Mouse (Mus musculus): ENCODE data around the gene Ephx1. TPM values are rescaled to one million over a fixed set of nuclear protein-coding genes. Genes with fewer than 3 reads are reported as not detected.

Gene Ephx1
- polyA plus RNA-seq, 1 experiment from 2014 or later = 1.6 TPM

- DNase-seq (ENCODE audit: low spot score) (no peak), ATAC-seq (ENCODE audit: insufficient read depth, low FRiP score, low TSS enrichment) (no peak)
- Histone ChIP-seq H3K4me1 (ENCODE audit: control insufficient read depth, insufficient read depth, low read length) (no peaks in the 10 kb centered on the region), H3K27ac (ENCODE audit: low read depth, low read length) (no peak overlapping the region), H3K27me3 (ENCODE audit: control insufficient read depth, insufficient read depth, low read length) (no peaks in the 10 kb centered on the region), H3K4me2 (ENCODE audit: low read depth) (no peak overlapping the region), H3K9me3 (ENCODE audit: control insufficient read depth, low read length) (no peaks in the 10 kb centered on the region), H3K9ac (ENCODE audit: low read length) (no peak overlapping the region), H3K36me3 (ENCODE audit: control insufficient read depth, insufficient read depth, low read length) (no peaks in the 10 kb centered on the region), H3K4me3 (ENCODE audit: low read depth, low read length) (no peak overlapping the region)
- 70% methylated on average over 3 of the region's 3 CpGs for WGBS
These were observed 10.9 kb downstream of the Ephx1 start for GRCm38 (mm10) chr1:181009754-181010153.

- Histone ChIP-seq H3K27me3 (ENCODE audit: control insufficient read depth, insufficient read depth, low read length) (no peaks in the 10 kb centered on the region), H3K9ac (ENCODE audit: low read length) (no peak overlapping the region), H3K9me3 (ENCODE audit: control insufficient read depth, low read length) (no peaks in the 10 kb centered on the region), H3K27ac (ENCODE audit: low read depth, low read length) (no peak overlapping the region), H3K4me1 (ENCODE audit: control insufficient read depth, insufficient read depth, low read length) (no peaks in the 10 kb centered on the region), H3K4me2 (ENCODE audit: low read depth) (no peak overlapping the region), H3K4me3 (ENCODE audit: low read depth, low read length) (no peak overlapping the region), H3K36me3 (ENCODE audit: control insufficient read depth, insufficient read depth, low read length) (no peaks in the 10 kb centered on the region)
- 89% methylated on average over 4 of the region's 4 CpGs for WGBS
- DNase-seq (ENCODE audit: low spot score) = no peak
- ATAC-seq (ENCODE audit: insufficient read depth, low FRiP score, low TSS enrichment) = no peak
These were observed 11.6 kb downstream of the Ephx1 start for GRCm38 (mm10) chr1:181009011-181009590.

DNA sequence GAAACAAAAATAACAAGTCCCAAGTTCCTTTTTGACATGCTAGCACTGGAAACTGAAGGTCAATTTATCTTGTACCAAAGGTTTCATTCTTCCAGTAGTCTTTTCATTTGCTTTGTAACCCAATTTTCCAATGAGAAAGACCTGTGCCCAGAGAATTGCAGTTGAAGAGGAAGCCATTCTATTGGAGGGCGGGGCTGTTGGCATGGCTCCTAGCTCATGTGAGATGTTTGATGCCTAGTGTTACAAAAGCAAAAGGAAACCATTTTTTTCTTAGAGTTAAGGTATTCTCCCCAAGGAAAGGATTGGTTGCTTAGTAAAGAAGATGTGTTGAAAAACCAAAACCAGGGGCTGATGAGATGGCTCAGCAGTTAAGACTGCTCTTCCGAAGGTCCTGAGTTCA is 12.4 kb downstream of the Ephx1 start:
- Histone ChIP-seq H3K9me3 (ENCODE audit: control insufficient read depth, low read length) (no peaks in the 10 kb centered on the region), H3K27me3 (ENCODE audit: control insufficient read depth, insufficient read depth, low read length) (no peaks in the 10 kb centered on the region), H3K27ac (ENCODE audit: low read depth, low read length) (no peak overlapping the region), H3K9ac (ENCODE audit: low read length) (no peak overlapping the region), H3K4me2 (ENCODE audit: low read depth) (no peak overlapping the region), H3K36me3 (ENCODE audit: control insufficient read depth, insufficient read depth, low read length) (no peaks in the 10 kb centered on the region), H3K4me1 (ENCODE audit: control insufficient read depth, insufficient read depth, low read length) (no peaks in the 10 kb centered on the region), H3K4me3 (ENCODE audit: low read depth, low read length) (no peak overlapping the region)
- DNase-seq (ENCODE audit: low spot score) (no peak), ATAC-seq (ENCODE audit: insufficient read depth, low FRiP score, low TSS enrichment) (no peak)
- 97% methylated on average over 2 of the region's 2 CpGs for WGBS

DNA sequence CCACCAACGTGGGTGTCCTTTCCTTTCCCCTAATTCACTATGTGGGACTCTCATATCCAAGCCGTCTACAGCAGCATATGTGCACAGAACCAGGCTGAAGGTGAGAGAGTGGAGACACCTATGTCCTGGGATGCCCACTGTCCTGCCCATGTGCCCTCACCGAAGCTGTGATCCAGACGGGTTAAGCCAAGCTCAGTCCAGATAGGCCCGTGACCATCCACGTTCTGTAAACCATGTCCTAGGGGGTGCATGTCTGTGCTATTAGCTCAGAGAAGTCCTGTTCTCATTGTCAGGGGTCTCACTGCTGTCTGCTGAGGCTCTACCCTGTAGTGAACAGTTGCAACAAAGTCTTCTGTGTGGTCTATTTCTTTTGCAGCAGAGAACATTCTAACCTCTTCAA is 12.9 kb downstream of the Ephx1 start:
- DNase-seq (ENCODE audit: low spot score) = no peak
- no peaks in the 10 kb centered on the region for H3K4me1 ChIP-seq (ENCODE audit: control insufficient read depth, insufficient read depth, low read length)
- no peak overlapping the region for H3K4me2 ChIP-seq (ENCODE audit: low read depth)
- H3K27me3 ChIP-seq (ENCODE audit: control insufficient read depth, insufficient read depth, low read length) = no peaks in the 10 kb centered on the region
- H3K27ac ChIP-seq (ENCODE audit: low read depth, low read length) = no peak overlapping the region
- H3K36me3 ChIP-seq (ENCODE audit: control insufficient read depth, insufficient read depth, low read length) = no peaks in the 10 kb centered on the region
- H3K9me3 ChIP-seq (ENCODE audit: control insufficient read depth, low read length) = no peaks in the 10 kb centered on the region
- H3K4me3 ChIP-seq (ENCODE audit: low read depth, low read length) = no peak overlapping the region
- ATAC-seq (ENCODE audit: insufficient read depth, low FRiP score, low TSS enrichment) = no peak
- WGBS = 77% methylated on average over 6 of the region's 6 CpGs
- no peak overlapping the region for H3K9ac ChIP-seq (ENCODE audit: low read length)

GRCm38 (mm10) chr1:181005331-181005730 is 15.4 kb downstream of the Ephx1 start:
- no peak for ATAC-seq (ENCODE audit: insufficient read depth, low FRiP score, low TSS enrichment)

GRCm38 (mm10) chr1:181003790-181004189 is 16.9 kb downstream of the Ephx1 start:
- Histone ChIP-seq H3K9me3 (ENCODE audit: control insufficient read depth, low read length) (no peaks in the 10 kb centered on the region), H3K4me1 (ENCODE audit: control insufficient read depth, insufficient read depth, low read length) (no peaks in the 10 kb centered on the region; the same call in 1 of the 2 replicates), H3K27ac (ENCODE audit: low read depth, low read length) (no peak overlapping the region), H3K4me2 (ENCODE audit: low read depth) (no peak overlapping the region), H3K36me3 (ENCODE audit: control insufficient read depth, insufficient read depth, low read length) (no peaks in the 10 kb centered on the region), H3K27me3 (ENCODE audit: control insufficient read depth, insufficient read depth, low read length) (no peaks in the 10 kb centered on the region), H3K4me3 (ENCODE audit: low read depth, low read length) (no peak overlapping the region), H3K9ac (ENCODE audit: low read length) (no peak overlapping the region)
- WGBS = 86% methylated on average over 2 of the region's 2 CpGs
- DNase-seq (ENCODE audit: low spot score) = no peak
- no peak for ATAC-seq (ENCODE audit: insufficient read depth, low FRiP score, low TSS enrichment)

More at GRCm38 (mm10) chr1:181005331-181005730, 15.4 kb downstream of the Ephx1 start:
- Histone ChIP-seq H3K27ac (ENCODE audit: low read depth, low read length) (no peak overlapping the region), H3K4me3 (ENCODE audit: low read depth, low read length) (no peak overlapping the region), H3K4me1 (ENCODE audit: control insufficient read depth, insufficient read depth, low read length) (no peaks in the 10 kb centered on the region; the same call in 1 of the 2 replicates), H3K4me2 (ENCODE audit: low read depth) (no peak overlapping the region), H3K36me3 (ENCODE audit: control insufficient read depth, insufficient read depth, low read length) (no peaks in the 10 kb centered on the region), H3K9me3 (ENCODE audit: control insufficient read depth, low read length) (no peaks in the 10 kb centered on the region), H3K9ac (ENCODE audit: low read length) (no peak overlapping the region), H3K27me3 (ENCODE audit: control insufficient read depth, insufficient read depth, low read length) (no peaks in the 10 kb centered on the region)
- 91% methylated on average over 8 of the region's 8 CpGs for WGBS
- DNase-seq (ENCODE audit: low spot score) = no peak

DNA sequence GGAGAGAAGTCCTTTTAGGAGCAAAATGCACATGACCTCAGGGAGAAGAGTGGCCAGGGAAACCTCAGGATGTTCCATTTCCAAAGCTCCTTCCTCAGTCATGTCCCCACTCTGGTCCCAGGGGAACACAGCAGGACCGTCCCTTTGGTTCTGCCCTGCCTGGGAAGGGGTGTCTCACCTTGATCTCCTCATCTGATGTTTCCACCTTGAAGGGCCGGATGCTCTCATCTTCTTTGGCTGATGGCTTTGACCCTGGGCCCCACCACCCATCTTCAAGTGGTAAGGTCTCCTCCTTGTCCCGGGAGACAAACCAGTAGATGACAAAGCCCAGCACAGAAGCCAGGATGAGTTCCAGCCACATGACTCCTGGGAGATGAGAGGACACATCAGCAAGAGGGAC is 19.1 kb downstream of the Ephx1 start:
- no peak overlapping the region for H3K9ac ChIP-seq (ENCODE audit: low read length)
- H3K9me3 ChIP-seq (ENCODE audit: control insufficient read depth, low read length) = no peaks in the 10 kb centered on the region
- no peaks in the 10 kb centered on the region for H3K36me3 ChIP-seq (ENCODE audit: control insufficient read depth, insufficient read depth, low read length)
- H3K4me2 ChIP-seq (ENCODE audit: low read depth) = no peak overlapping the region
- no peak for ATAC-seq (ENCODE audit: insufficient read depth, low FRiP score, low TSS enrichment)
- H3K4me3 ChIP-seq (ENCODE audit: low read depth, low read length) = no peak overlapping the region
- DNase-seq (ENCODE audit: low spot score) = no peak
- H3K27me3 ChIP-seq (ENCODE audit: control insufficient read depth, insufficient read depth, low read length) = no peaks in the 10 kb centered on the region
- no peak overlapping the region for H3K27ac ChIP-seq (ENCODE audit: low read depth, low read length)
- WGBS = 86% methylated on average over 3 of the region's 3 CpGs
- no peaks in the 10 kb centered on the region; the same call in 1 of the 2 replicates for H3K4me1 ChIP-seq (ENCODE audit: control insufficient read depth, insufficient read depth, low read length)

DNA sequence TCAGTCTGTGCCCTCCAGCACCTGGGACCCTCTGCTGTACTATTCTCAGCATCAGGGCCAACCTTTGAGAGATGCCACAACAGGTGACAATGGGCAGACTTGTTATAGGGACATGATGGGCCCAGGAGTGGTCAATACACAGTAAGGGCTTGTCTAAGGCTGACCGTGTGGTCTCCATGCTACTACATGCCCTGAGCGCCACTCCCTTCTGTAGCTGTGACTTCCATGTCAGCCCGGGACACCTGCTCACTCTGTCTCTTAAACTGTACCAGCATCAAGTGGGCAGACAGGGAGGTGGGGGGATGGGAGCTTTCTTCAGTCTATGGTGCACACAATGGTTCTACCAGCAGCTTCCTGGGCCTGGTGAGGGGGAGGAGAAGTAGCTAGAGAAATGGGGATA is 19.5 kb downstream of the Ephx1 start:
- no peak overlapping the region for H3K27ac ChIP-seq (ENCODE audit: low read depth, low read length)
- no peaks in the 10 kb centered on the region for H3K36me3 ChIP-seq (ENCODE audit: control insufficient read depth, insufficient read depth, low read length)
- DNase-seq (ENCODE audit: low spot score) (no peak), ATAC-seq (ENCODE audit: insufficient read depth, low FRiP score, low TSS enrichment) (no peak)
- 89% methylated on average over 3 of the region's 3 CpGs for WGBS
- no peaks in the 10 kb centered on the region for H3K27me3 ChIP-seq (ENCODE audit: control insufficient read depth, insufficient read depth, low read length)
- H3K9me3 ChIP-seq (ENCODE audit: control insufficient read depth, low read length) = no peaks in the 10 kb centered on the region
- no peaks in the 10 kb centered on the region; the same call in 1 of the 2 replicates for H3K4me1 ChIP-seq (ENCODE audit: control insufficient read depth, insufficient read depth, low read length)
- no peak overlapping the region for H3K4me2 ChIP-seq (ENCODE audit: low read depth)
- H3K9ac ChIP-seq (ENCODE audit: low read length) = no peak overlapping the region
- no peak overlapping the region for H3K4me3 ChIP-seq (ENCODE audit: low read depth, low read length)

DNA sequence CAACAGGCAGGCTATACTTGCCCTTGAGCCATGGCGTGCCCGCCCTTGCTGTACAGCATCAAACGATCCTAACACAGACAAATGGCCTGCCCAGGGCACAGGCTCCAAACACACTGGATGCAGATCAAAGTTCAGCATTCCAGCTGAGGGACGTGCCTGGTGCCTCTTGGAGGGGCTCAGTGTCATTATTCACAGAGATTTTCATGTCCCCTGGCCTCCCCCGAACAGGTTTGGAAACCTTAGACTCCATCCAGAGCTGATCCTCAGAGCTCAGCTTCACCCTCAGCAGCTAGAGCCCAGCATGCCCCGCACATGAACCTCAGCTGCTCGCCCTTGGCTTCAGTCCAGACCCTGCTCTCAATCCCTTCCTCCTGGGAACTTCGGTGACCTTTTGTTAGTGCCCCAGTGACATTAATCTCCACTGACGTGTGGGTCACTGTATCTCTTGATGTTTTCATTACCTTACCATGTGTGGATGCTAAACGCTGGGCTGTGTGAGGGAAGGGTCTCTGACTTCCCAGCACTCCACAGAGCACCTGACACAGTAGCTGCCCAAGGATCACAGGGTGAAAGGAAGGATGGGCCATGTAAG is 20.1 kb downstream of the Ephx1 start:
- Histone ChIP-seq H3K4me1 (ENCODE audit: control insufficient read depth, insufficient read depth, low read length) (no peaks in the 10 kb centered on the region; the same call in 1 of the 2 replicates), H3K27ac (ENCODE audit: low read depth, low read length) (no peak overlapping the region), H3K4me3 (ENCODE audit: low read depth, low read length) (no peak overlapping the region), H3K27me3 (ENCODE audit: control insufficient read depth, insufficient read depth, low read length) (no peaks in the 10 kb centered on the region), H3K36me3 (ENCODE audit: control insufficient read depth, insufficient read depth, low read length) (no peaks in the 10 kb centered on the region), H3K9me3 (ENCODE audit: control insufficient read depth, low read length) (no peaks in the 10 kb centered on the region), H3K9ac (ENCODE audit: low read length) (no peak overlapping the region), H3K4me2 (ENCODE audit: low read depth) (no peak overlapping the region)
- peak; percentile 40 for DNase-seq (ENCODE audit: low spot score)
- 38% methylated on average over 10 of the region's 10 CpGs for WGBS
- no peak for ATAC-seq (ENCODE audit: insufficient read depth, low FRiP score, low TSS enrichment)
